Mouse (Mus musculus): ENCODE results near the gene Rere.
"Not testable (repeated sequence)": the region's sequence is repeated elsewhere in the genome, so short reads cannot be mapped to it uniquely, and the experiment has no call there.

Gene Rere

GRCm38 (mm10) chr4:150528846-150529245, 247.4 kb downstream of the Rere start:
- in situ Hi-C loops (cut with MboI, MseI), result no loop called here

DNA sequence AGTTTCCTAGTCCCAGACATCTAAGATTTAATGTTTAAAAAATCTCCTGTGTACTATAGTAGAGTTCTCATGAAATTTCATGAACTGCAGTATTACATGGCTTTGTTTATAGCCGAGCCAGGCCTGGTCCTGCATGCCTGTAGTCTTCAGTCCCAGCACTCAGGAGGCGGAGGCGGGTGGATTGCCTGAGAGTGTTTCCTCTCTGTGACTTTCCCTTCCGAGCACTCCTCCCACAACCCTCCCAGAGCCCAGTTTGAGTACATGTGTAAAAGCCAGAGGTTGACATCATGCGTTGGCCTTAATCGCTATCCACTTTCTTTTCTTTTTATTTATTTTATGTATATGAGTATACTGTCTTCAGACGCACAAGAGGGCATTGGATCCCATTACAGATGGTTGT, 250.4 kb downstream of the Rere start:
- in situ Hi-C loops (cut with MboI, MseI), result no loop called here

GRCm38 (mm10) chr4:150536821-150537510, 255.5 kb downstream of the Rere start:
- in situ Hi-C loops (cut with MboI, MseI), result no loop called here

GRCm38 (mm10) chr4:150539846-150540245, 258.4 kb downstream of the Rere start:
- in situ Hi-C loops (cut with MboI, MseI), result no loop called here

DNA sequence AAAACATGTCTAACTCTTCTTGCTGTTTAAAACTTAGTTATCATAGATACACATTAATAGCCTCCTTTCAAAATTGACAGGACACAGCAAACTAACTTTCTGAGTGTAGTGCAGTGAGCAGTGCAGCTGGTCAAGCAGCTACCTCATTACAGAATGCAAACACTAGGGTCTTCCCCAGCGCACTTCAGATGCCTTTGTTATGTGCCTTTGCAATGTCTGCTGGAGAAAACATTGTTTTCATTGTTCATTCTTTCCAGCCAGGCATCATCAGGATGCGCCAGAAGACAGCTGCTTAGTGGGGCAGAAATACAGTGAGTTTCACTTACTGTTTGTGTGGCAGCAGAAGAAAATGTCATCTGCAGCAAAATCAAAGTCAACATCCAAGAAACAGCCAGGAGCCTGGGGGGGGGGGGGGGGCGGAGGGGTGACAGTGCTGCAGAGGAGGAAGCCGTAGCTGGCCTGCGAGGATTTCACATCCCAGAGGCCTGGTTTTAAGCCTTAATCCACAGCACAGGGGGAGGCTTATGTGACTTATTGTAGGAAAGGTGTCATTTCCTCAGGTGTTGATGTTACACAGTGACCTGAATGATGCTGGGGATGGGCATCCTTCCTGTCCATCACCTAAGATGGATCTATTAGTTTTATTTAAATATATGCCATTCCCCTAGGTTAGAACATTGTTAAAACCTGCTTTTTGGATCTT, 259.1 kb downstream of the Rere start:
- in situ Hi-C loops (cut with MboI, MseI), result no loop called here

- in situ Hi-C loops (cut with MboI, MseI), result no loop called here
Observed at GRCm38 (mm10) chr4:150544231-150544630, 262.8 kb downstream of the Rere start.

- in situ Hi-C loops (cut with MboI, MseI), result no loop called here
Observed at GRCm38 (mm10) chr4:150544652-150545258, 263.3 kb downstream of the Rere start.

DNA sequence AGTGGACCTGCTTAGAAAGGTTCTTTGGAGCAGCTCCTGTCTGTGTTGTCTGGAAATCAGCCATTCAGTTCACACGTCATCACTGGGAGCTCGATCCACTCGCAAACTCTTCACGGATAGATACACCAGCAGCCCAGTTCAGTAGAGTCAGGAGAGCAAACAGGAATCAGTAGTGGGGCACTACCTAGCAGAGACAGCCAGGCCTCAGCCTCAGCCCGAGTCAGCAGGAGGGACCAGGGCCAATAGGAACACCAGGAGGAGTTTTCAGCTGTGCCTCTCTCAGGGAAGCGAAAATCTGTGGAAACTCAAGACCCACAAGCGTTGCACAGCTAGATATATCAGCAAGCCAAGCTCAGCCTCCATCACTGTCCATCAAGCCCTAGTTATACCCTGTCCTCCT, 264.3 kb downstream of the Rere start:
- in situ Hi-C loops (cut with MboI, MseI), result no loop called here

DNA sequence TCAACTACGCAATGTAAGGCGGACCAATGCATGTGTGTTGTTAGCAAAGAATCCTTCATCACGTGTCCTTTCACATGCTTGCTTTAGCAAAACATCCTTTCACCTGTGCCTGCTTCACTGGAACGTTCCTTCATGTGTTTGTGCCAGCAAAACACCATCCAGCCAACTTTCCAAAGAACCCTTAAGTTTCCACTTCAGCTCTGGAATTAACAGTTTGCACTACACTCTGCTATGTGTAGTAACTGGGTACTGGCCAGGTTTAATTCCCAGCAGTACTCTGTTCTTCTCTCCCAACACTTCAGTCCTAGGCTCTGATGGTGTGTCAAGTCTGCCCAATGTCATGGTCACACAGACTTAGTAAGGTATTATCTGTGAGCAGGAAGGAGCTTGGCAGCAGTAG, 264.9 kb downstream of the Rere start:
- in situ Hi-C loops (cut with MboI, MseI), result not testable (repeated sequence)

DNA sequence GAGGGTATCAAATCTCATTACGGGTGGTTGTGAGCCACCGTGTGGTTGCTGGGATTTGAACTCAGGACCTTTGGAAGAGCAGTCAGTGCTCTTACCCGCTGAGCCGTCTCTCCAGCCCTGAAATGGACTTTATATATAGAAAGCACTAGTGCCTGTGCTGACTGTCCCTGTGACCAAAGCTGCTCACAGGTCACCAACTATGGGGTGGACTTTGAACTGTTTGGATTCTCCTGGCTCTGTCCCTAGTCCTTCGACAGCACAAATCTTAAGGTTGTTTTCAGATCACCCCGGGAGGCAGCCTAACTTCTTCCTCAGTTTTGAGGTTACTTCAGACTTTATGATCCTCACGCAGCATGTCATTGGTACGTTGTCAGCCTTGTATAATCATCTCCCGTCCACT, 267.9 kb downstream of the Rere start:
- in situ Hi-C loops (cut with MboI, MseI), result no loop called here

DNA sequence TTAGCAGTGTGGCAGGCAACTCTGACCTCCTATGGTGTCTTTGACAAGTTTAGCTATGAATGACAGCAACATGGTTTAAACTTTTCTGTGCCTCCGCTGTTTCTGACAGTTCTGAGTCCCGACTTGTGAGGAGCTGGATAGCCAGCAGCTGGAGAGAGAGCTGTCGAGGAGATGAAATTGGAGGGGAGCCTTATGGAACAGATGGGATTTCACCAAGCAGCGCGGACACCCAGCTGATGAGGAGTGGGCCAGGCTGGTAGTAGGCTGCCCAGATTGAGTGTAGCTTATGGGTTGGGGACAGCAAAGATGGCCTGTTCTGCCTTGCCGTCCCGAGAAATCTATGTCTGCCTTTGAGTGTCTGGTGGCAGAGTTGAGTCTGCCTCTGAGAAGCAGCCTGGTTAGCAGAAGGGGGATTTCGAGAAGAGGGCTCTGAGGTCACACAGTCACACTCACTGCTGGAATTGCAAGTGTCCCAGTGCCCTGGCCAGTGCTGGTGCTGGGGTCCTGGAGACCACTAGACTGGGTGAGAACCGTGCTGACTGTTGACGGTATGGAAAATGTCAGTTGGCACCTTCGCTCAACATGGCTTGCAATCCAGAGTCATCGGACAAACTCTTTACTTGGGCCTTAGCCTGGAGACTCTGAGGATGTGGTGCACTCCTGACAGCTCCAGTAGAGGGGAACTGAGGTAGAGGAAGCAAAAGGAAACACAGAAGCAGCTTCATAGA, 268.7 kb downstream of the Rere start:
- in situ Hi-C loops (cut with MboI, MseI), result loop anchor here in 1 of 2 experiments (25.0 kb wide), 1 partner anchor 1913 kb away; the partner anchor contains the start of genes Gm572 and Tardbp

DNA sequence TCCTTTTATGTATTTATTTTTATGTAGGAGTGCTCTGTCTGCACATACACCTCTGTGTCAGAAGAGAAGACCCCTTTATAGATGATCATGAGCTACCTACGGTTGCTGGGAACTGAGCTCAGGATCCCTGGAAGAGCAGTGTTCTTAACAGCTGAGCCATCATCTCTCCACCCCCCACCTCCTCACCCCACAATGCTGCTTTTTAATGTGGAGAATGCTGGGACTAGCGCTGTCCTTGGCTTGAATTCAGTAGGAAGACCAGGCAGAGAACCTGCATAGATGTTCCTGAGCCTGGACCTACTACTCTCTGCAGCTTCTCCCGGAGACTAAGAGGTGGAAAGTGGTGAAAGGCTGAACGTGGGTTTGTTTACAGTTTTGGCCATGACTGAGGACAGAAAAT, 269.9 kb downstream of the Rere start:
- in situ Hi-C loops (cut with MboI, MseI), result loop anchor here in 1 of 2 experiments (25.0 kb wide), 1 partner anchor 1914 kb away; the partner anchor contains the start of genes Gm572 and Tardbp

DNA sequence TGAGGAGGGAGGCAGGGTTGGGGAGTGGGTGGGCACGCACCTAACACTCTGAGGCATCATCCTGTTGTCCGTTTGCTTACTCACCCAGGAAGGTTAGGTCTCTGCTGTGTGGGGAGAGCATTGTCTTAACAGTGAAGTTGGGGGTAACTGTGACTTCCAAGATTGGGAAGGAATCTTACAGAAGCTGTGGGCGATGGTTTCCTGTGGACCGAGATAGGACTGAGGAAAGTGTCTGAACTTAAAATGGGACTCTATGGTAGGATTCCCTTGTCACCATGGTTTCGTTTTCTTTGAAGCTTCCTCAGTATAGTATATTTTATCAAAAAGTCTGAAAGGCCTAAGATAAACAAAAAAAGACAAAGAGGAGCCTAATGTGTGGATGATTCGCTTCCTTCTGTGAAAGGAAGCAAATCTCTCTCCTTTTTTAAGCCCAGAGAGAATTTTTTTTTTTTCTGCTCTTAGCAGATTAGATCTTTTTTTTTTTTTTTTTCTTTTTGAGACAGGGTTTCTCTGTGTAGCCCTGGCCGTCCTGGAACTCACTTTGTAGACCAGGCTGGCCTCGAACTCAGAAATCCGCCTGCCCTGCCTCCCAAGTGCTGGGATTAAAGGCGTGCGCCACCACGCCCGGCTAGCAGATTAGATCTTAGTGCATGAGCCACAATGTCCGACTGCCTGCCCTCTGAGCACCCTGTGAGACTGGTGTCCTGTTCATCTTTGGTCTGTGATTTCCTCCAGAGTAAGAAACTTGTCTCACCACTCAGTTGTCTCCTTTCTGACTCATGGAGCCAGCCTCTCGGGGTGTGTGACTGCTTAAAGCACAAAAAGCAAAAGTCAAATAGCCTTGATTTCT, 271.5 kb downstream of the Rere start:
- in situ Hi-C loops (cut with MboI, MseI), result loop anchor here in 1 of 2 experiments (25.0 kb wide), 1 partner anchor 1916 kb away; the partner anchor contains the start of genes Gm572 and Tardbp

DNA sequence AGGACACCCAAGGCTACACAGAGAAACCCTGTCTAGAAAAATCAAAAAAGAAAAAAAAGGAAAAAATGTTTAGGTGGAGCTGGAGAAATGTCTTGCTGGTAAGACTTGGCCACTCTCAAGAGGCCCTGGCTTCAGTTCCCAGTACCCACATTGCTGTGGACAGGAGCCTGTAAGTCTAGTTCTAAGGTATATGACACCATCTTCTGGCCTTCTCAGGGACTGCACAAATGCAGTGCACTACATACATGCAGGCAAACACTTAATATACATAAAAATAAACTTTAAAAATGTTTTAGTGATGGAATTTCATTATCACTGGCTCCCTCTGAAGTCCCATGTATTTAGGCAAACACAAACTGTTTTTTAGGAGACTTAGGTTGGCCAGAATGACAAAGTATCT, 274.3 kb downstream of the Rere start:
- in situ Hi-C loops (cut with MboI, MseI), result loop anchor here in 1 of 2 experiments (25.0 kb wide), 1 partner anchor 1918 kb away; the partner anchor contains the start of genes Gm572 and Tardbp

DNA sequence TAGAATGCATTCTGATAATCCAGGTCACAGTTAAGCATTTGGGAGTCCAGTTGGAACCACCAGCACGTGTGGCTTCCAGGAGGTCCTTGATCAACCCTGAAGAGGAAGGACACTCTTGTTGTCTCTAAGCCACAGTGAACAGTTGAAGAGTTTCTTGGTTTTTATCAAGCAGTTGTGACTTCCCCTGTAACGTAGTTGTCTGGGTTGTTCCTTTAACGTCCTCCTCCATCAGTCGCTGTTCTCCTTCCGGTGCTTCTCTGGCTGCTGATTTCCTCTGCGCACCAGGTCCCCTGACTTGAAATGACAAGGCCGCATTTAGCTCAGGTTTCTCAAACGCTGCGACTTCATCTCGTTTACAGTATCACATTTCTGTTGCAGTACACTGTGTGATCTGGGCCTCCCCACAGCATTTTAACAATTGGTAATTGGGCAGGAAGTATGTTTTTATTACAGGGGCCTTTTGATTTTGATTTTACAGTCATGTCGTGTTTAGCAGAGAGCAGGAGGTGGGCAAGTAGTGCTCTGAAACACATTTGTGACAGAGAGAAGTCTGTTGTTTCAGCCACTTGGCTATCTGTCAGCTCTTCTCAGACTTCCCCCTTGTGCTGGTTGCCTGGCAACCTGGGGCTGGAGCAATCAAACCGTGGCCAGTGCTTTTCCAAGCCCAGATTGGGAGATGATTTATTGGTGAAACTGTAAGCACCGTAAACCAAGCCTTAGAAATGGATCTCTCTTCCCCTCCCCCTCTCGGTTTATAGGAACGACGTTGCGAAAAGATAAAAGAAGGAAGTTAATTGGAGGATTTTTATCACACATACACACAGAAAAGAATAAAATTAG, 275.2 kb downstream of the Rere start:
- in situ Hi-C loops (cut with MboI, MseI), result loop anchor here in 1 of 2 experiments (25.0 kb wide), 1 partner anchor 1919 kb away; the partner anchor contains the start of genes Gm572 and Tardbp

GRCm38 (mm10) chr4:150557289-150557688, 275.8 kb downstream of the Rere start:
- in situ Hi-C loops (cut with MboI, MseI), result loop anchor here in 1 of 2 experiments (25.0 kb wide), 1 partner anchor 1920 kb away; the partner anchor contains the start of genes Gm572 and Tardbp

GRCm38 (mm10) chr4:150557976-150558375, 276.5 kb downstream of the Rere start:
- in situ Hi-C loops (cut with MboI, MseI), result loop anchor here in 1 of 2 experiments (25.0 kb wide), 1 partner anchor 1921 kb away; the partner anchor contains the start of genes Gm572 and Tardbp

DNA sequence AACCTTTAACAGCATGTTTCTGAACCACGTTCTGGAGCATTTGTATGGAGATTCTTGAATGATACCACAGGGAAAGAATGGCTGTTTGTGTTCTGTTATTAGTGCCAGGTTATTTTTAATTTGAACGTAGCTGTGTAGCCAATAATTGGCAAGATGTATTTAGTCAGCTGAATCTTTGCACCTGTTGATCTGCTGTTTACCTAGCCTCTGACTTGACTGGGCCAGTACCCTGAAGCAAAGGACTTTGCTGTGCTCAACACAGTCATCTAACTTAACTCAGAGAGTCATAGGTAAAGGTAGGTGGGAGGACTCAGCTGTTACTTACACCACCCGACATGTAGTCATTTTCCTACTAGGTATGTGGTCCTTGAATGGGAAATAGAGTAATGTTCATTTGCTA, 278.1 kb downstream of the Rere start:
- in situ Hi-C loops (cut with MboI, MseI), result loop anchor here in 1 of 2 experiments (25.0 kb wide), 1 partner anchor 1922 kb away; the partner anchor contains the start of genes Gm572 and Tardbp

- in situ Hi-C loops (cut with MboI, MseI), result loop anchor here in 1 of 2 experiments (25.0 kb wide), 1 partner anchor 1926 kb away; the partner anchor contains the start of genes Gm572 and Tardbp
Observed at GRCm38 (mm10) chr4:150563281-150563680, 281.8 kb downstream of the Rere start.
